Mouse (Mus musculus) G1E-ER4 (cell line): ENCODE data around the gene Pomgnt1. TPM values are rescaled to one million over a fixed set of nuclear protein-coding genes. Genes with fewer than 3 reads are reported as not detected.

Source experiments
- GATA1 ChIP-seq: IDR thresholded peaks from one replicate; pipeline ENCODE4 v1.8.0; 2012; ENCODE audit warnings: low read length, inconsistent platforms
- polyA plus RNA-seq: library from polyadenylated mRNA; stranded (reverse); fragments of >175 nt; gene quantifications from 2 replicates; pipeline ENCODE4 v1.2.3, GENCODE M21; 2012

Gene Pomgnt1
- polyA plus RNA-seq, 1 experiment = 12.0 TPM

DNA sequence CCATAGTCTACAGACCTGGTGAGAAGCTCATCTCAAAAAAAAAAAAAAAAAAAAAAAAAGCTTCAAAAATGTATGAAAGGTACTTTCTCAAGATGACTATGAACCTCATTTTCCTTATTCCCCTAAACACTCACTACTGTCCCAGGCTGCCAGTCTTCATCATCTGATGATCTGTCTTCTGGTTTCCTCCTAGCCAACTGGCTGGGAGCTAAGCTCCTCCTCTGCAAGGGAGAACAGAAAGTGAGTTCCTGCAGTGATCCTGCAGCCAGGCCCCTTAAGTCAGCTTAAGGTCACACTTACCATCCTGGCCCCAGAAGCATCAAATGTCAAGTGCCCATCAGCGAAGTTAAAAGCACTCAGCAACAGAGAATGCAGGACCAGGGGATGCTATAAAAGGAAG lies 878 bp upstream of the Pomgnt1 start:
- TF ChIP-seq GATA1 = no peak

DNA sequence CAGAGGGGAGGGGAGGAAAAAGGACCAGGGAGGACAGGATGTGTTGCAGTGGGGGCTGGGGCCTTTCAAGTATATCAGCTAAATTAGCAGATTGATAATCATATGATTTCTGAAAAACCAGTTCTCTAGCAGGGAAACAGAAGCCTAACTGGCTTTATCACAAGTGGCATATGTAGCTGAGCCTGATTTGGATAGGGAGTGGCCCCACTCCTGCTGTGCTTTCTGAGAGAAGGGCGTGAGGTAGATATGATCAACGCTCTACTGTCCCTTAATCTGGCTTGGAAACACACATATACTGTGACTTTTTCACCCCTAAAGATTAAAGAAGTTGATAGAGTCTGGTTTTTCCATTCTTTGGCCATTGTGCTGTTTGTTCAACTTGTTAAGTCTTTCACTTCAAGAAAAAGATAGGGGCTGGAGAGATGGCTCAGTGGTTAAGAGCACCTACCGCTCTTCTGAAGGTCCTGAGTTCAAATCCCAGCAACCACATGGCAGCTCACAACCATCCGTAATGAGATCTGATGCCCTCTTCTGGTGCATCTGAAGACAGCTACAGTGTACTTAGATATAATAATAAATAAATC lies 2.3 kb downstream of the Pomgnt1 start:
- peak; percentile 93 for TF ChIP-seq GATA1

DNA sequence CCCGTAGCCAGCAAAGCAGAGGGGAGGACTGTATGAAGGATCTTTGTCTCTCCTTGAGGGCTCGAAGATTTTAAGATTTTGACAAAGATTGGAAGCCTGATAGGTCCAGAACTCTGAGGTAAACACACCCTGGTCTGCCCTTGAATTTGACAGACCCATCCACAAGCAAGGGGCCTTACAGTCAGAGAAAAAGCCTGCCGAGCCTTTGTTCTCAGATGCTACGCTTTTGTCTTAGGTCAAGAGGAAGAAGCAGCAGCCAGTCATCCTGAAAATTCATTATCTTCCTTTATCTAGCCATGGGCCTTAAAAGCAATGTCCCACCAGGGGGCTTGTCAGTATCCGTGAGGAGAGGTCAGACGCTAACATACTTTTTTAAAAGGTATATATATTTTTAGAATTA lies 4.3 kb downstream of the Pomgnt1 start:
- no peak for TF ChIP-seq GATA1

DNA sequence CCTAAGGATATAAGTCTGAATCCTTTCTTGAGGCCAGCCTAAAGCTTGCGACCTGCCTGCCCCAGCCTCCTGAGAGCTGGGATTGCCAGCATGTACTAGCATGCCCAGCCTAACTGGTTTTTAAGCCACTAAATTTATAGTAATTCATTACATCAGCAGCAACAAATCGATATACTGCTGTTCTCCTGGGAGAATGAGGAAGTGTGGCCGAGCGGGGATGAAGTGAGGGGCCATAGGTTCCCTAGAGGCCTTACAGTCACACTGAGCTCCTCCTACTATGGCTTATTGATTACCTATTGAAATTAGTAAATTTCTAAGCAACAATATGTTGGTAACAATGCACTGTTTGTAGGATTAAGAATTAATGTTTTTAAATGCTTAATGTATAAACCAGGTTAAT lies 9.5 kb downstream of the Pomgnt1 start:
- no peak for TF ChIP-seq GATA1

DNA sequence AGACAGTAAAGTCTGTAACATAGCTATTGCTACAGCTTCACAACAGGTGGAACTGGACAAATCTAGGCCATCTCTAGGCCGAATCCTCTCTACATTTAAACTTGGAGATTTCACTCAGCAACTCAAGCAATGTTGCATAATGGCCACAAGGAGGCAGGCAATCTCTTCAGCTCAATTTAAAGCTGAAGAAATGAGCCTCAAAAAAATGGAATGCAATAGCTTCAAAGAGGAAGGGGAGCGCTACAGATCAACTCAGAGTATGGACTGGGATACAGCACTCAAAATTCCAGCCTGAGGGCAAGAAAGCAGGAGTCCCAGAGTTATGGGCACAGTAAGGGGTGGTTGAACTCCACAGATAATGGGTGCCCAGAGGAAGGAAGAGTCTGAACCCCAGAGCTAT lies 11.3 kb downstream of the Pomgnt1 start:
- no peak for TF ChIP-seq GATA1

DNA sequence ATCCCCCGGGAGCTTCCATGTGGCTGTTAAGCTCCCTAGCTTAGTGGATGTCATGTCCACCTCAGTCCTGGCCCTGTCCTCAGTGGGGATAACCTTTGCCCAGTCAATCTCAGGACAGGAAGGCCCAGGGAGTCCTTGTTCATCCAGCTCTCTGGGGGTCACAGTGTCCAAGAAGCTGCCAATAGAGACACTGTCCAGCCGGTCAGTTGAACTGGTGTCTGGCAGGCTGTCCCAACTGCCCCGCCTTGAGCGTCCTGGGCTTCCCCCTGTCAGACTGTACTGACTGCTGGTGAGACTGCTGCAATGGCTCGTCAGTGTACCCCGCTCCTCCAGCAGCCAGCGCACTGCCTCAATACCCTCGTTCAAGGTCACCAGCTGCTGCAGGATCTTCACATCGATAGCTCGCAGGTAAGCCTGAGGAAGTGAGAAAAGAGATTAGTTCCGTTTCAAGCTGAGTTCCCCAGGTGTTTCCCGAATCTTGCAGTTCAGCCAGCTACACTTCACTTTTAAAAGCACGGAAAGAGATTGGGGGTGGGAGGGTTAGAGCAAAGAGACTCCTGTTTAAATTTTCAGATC lies 13.9 kb downstream of the Pomgnt1 start:
- no peak for TF ChIP-seq GATA1

DNA sequence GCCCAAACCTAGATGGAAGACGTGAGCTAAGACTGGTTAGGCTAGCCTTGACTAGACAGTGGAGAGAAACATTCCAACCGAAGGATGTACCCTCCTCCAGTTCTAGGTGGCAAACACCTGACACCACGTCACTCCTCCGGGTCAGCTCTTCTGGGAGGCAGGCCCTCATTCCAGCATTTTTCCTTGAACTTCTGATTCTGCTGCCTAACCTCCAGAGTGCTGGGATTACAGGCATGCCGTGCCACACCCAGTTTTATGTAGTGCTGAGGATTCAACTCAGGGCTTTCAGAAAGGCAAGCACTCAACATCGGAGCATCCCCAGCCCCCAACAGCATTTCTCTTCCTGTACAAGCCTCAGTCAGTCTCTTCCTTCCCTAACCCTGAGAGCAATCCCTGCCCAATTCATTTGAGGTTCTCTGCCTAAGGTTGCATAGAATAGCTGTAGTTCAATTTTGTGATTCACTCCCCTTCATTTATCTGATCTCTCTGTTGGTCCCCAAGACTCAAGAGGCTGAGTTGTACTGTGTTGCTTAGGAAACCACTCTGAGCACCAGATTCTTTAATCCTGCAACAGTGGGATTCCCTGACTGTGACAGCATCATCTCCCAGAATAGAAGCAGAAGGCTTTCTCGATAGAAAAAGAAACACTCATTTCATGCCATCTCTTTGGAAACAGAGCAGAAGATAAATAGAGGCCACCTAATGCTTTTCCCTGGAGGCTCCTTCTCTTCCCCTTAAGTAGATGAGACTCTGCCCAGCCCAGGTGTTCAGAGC lies 17.3 kb downstream of the Pomgnt1 start:
- no peak for TF ChIP-seq GATA1

DNA sequence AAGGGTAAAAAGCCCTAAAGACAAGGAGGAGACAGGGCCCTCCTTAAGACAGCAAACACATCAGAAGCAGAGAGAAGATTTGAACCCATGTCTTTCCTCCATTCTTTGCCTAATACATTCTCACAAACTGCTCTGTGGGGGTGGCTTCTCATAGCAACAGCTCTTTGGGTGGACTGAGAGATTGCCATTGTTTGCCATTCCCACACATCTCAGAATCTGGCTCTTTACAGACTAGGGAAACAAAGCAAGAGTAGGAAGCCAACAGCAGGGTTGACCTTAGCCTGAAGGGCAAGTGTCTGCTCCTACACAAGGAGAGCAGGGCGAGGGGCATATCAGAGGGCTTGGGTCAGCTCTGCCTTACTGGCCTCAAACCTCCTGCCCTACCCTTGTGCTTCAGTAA lies 18.1 kb downstream of the Pomgnt1 start:
- no peak for TF ChIP-seq GATA1

DNA sequence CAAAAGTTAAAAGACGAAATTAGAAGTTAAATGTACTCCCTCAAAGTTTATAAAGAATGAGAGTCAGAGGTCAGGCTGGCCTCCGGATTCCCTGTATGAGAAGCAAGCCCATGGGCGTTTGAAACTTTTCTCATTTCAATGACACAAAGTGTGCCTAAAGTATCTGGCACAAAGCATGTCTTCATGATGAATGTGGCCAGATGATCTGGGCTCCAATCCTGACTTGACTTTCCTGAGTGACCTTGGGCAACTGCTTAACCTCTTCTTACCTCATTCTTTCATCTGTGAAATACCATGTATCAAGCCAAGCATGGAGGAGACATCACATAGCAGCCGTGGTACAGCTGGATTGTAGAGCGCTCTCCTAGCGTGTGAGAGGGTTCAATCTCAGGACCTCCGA lies 18.6 kb downstream of the Pomgnt1 start:
- no peak for TF ChIP-seq GATA1

DNA sequence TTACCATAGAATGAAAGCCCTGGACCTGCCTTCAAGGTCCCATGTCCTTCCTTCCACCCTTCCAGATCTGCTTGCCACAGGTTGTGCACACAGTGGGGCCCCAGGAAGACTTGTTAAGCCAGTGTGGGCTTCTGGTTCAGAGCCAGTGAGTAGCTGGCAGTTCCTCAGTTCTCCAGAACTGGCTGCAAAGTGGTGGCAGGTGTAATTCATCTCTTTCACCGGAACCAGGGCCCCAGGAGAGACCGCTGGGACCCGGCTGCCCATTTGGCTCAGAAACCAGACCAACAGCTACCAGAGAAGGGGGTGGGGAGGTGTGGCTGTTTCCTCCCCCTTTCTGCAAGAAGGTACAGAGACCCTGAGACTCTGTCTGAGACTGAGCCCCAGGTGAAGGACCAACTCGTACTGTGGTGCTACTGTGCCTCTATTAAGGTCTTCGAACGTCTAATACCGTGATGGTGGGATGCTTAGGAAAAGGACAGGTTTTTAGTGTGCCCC lies 19.7 kb downstream of the Pomgnt1 start:
- TF ChIP-seq GATA1 = no peak

DNA sequence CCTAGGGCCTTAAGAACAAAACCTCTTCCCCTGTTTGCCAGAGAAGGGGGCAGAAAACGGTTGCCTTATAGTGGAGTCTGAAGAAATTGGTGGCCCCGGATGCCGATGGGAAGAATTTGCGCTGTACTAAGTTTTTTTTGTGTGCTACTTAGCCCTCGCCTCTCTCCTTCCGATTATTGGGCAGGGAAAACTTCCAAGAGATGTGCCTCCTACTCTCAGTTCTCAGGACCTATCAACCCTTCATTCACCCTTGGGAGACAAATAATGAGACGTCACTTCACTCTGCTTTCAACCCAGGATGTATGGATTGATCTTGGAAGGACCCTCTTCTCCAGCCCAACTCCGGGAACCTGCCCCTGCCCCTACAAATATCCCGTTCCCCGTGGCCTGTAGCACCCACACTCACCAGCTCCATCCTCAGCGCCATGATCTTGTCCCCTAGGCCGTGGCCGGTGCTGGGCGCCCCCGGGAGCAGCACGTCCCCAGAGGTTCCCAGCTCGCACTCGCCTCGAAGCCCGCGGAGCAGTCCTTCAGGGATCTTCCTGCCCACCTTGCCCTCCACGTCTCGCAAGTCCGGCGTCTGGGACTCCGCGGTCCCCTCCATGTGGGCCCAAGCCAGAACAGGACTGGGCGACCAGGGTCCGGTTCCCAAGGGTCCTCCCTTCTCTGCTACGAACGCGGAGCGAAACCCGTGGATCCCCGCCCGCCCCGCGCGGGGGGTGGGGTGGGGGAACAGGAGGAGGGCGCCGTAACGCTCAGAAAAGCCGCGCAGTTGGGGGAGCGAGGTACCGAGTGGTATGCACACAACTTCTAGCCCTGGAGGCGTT lies 20.5 kb downstream of the Pomgnt1 start:
- no peak for TF ChIP-seq GATA1

DNA sequence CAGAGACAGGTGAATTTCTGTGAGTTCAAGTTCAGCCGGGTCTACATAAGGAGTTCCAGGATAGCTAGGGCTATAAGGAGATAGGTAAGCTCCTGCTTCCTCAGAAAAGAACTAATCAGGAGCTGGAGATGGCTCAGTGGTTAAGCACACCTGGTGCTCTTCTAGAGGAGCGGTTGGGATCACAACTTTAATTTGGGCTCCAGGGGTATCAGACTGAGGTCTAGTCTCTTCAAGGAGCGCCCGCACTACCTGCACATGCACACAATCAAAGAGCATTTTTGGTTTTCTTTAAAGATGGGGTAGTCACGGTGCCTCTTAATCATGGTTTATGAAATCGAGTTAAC lies 26.1 kb downstream of the Pomgnt1 start:
- TF ChIP-seq GATA1 = no peak

DNA sequence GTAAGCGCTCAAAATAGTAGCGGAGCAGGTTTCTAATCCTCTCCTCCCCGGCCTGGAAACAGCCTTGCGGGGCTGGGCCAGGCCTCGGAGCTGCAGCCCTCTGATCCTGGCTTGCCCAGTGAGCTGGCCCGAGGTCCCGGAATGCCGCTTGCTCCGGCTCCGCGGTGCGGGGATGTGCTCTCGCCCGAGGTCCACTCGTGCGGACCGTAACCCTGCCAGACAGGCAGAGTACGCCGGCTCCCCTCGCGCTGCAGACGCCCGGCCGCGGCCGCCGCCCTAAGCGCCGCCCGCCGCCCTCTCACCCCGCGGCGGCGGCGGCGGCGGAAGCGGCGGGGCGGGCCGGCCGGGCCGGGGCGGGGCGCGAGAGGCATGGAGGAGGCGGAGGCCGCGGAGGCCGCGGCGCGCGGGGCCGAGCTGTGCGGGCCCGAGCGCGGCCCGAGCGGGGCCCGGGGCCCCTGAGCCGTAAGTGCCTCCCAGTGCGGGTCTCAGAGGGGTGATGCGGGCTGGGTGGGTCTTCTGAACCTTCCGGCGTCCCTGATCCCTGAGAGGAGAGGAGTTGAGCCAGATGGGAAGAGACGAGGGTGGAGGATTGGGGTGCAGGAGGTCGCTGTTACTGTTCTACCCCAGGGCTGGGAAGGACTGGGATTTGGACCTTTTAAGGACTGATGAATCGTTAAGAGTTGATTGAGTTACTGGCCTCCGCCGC lies 26.7 kb downstream of the Pomgnt1 start:
- TF ChIP-seq GATA1 = no peak

DNA sequence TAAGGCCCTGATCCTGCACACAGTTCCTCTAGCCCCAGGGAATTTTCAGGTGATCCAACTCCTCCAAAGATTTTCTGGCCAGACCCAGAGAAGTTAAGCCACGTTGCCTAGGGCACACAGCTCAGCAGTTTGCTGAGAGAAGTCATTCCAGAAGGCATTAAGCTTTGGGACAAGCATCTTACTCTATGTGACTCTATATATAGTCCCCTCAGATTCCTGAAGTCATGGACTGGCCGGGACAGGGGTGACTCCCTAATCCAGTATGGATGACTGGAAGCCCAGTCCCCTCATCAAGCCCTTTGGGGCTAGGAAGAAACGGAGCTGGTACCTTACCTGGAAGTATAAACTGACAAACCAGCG lies 27.2 kb downstream of the Pomgnt1 start:
- no peak for TF ChIP-seq GATA1

DNA sequence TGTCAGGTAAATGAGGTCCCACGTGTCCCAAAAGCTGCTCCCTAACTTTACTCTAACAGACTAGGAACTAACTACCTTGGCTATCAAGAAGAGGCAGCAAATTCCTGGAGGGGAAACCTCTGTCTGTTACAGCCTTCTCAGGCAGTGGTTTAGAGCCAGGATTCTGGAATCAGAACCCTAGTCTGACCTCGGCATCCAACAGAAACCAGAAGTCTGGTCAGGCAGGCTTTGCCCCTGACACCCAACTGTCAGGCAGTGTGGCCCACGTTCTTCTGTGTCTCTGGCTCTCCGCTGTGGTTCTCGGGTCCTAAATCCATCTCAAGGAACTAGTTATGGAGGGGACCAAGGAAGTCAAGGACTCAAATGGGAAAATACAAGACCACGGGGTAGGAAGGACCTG lies 27.6 kb downstream of the Pomgnt1 start, which contains the start of gene Lurap1:
Gene Lurap1 (minus strand): TSS at position 101 of the 400 bp plus-strand sequence.
- TF ChIP-seq GATA1 = no peak
